Mouse (Mus musculus) urinary bladder, postnatal 25 days (tissue): ENCODE data around the gene Bnip3.
A peak's percentile ranks its signal among the peaks of the same experiment; 100 is the strongest.

Experiments
- DNase-seq: peaks from one replicate; pipeline ENCODE4 v3.0.0; 2022; ENCODE audit warnings: low spot score

The Bnip3 gene

GRCm38 (mm10) chr7:138909277-138910192, at the start of gene Bnip3:
TSS of gene Bnip3 (minus strand) at chr7:138909519.
- DNase-seq, result peak; percentile 85

GRCm38 (mm10) chr7:138957106-138957505, 47.8 kb upstream of the Bnip3 start:
- no peak for DNase-seq

- no peak for DNase-seq
Measured at GRCm38 (mm10) chr7:138955787-138956186, 46.5 kb upstream of the Bnip3 start.

- DNase-seq, result no peak
Measured at GRCm38 (mm10) chr7:138948309-138948708, 39.0 kb upstream of the Bnip3 start.

GRCm38 (mm10) chr7:138947741-138948140, 38.4 kb upstream of the Bnip3 start:
- DNase-seq, result no peak

GRCm38 (mm10) chr7:138945668-138946067, 36.3 kb upstream of the Bnip3 start:
- no peak for DNase-seq

- DNase-seq, result no peak
Measured at GRCm38 (mm10) chr7:138942301-138942700, 33.0 kb upstream of the Bnip3 start.

GRCm38 (mm10) chr7:138941571-138941970, 32.3 kb upstream of the Bnip3 start:
- DNase-seq, result no peak

- DNase-seq, result no peak
Measured at GRCm38 (mm10) chr7:138940612-138941461, 31.5 kb upstream of the Bnip3 start, which contains the start of gene Jakmip3. TSS of gene Jakmip3 (plus strand) at chr7:138940730.

- no peak for DNase-seq
Measured at GRCm38 (mm10) chr7:138940256-138940611, 30.9 kb upstream of the Bnip3 start.

GRCm38 (mm10) chr7:138938991-138939390, 29.7 kb upstream of the Bnip3 start:
- DNase-seq, result no peak

- DNase-seq, result no peak
Measured at GRCm38 (mm10) chr7:138934523-138934922, 25.2 kb upstream of the Bnip3 start.

- DNase-seq, result no peak
Measured at GRCm38 (mm10) chr7:138928456-138928855, 19.1 kb upstream of the Bnip3 start.

- DNase-seq, result no peak
Measured at GRCm38 (mm10) chr7:138923756-138924425, 14.6 kb upstream of the Bnip3 start.

GRCm38 (mm10) chr7:138921611-138922010, 12.3 kb upstream of the Bnip3 start:
- DNase-seq, result no peak

- peak; percentile 52 for DNase-seq
Measured at GRCm38 (mm10) chr7:138919156-138919944, 10.0 kb upstream of the Bnip3 start.

GRCm38 (mm10) chr7:138913616-138914015, 4.3 kb upstream of the Bnip3 start:
- DNase-seq, result no peak

- DNase-seq, result no peak
Measured at GRCm38 (mm10) chr7:138910193-138910562, 859 bp upstream of the Bnip3 start.

GRCm38 (mm10) chr7:138908768-138909276, 497 bp downstream of the Bnip3 start:
- no peak for DNase-seq

GRCm38 (mm10) chr7:138907976-138908375, 1.3 kb downstream of the Bnip3 start:
- DNase-seq, result no peak

GRCm38 (mm10) chr7:138907043-138907442, 2.3 kb downstream of the Bnip3 start:
- DNase-seq, result peak; percentile 26
